Mouse (Mus musculus) liver (tissue): ENCODE data around the gene Rxfp2.
A peak's percentile ranks its signal among the peaks of the same experiment; 100 is the strongest.

Experiments used
- DNase-seq: peaks from one replicate; pipeline ENCODE4 v3.0.0-alpha.2; 2020; ENCODE audit warnings: mixed read lengths

Gene Rxfp2

DNA sequence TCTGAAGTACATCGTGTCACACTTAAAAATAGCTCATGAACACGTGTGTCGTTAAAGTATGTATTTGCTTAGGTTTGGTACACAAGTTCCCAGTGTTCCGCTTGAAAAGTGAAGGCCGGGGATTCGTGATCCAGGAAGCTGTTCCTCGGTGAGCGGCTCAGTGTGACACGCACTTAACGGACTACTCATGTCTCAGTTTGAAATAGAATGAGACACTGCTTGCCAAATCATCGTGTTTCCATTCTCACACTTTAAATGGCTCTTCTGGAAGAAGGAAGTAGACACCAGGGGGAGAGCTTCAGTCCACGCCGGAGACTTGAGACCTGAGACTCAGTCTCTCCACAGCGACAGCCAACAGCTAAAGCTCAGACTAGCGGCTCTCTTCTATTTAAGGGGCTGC is 28.0 kb downstream of the Rxfp2 start:
- DNase-seq: no peak

DNA sequence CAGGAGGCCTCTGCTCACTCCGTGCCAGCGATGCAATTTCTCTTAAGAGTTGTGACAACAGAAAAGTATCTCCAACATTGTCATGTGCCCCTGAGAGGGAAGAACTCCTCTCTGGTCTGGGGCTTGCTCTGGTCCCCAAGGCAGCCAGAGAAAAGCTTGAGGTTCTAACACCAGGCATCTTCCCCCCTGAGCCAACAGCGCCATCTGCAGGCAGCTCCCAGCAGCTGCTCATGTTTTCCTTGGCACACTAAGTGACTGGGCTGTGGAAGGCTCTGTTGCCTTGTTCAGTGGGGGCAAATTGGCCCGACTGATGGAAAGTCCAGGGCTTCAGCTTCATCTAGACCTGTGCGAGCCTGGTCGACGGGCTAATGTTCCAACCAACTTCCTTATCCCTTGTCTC is 31.5 kb downstream of the Rxfp2 start:
- peak; percentile 26 for DNase-seq

DNA sequence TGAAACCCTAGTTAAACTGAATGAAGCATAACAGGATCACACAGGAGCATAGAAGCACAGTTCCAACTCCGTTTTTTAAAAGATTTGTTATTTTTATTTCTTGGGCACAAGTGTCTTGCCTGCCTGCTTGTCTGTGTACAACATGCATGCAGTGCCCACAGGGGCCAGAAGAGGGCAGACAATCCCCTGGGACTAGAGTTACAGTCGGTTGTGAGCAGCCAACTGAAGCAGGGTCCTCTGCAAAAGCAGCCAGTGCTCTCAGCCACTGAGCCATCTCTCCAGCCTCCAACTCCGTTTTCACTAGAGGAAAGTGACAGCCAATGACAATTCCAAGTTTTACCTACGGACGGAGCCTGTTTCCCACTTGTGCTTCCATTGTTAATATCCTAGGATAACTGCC is 33.4 kb downstream of the Rxfp2 start:
- DNase-seq: peak; percentile 44

DNA sequence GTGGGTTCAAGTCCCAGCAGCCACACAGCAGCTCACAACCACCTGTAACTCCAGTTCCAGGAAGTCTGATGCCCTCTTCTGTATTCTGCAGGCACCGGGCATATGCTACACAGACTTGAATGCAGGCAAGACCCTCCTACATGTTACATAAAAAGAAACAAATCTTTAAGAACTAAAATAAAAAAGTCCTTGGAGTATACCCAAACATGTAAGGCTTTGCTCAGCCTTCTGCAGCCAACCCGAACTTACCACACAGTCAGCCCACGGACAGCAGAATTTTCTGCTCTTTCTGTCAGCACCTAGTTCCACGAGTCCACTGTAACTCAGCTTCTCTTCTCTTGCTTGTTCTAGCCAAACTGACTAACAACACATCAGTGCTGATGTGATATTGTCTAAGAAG is 34.8 kb downstream of the Rxfp2 start:
- no peak for DNase-seq

DNA sequence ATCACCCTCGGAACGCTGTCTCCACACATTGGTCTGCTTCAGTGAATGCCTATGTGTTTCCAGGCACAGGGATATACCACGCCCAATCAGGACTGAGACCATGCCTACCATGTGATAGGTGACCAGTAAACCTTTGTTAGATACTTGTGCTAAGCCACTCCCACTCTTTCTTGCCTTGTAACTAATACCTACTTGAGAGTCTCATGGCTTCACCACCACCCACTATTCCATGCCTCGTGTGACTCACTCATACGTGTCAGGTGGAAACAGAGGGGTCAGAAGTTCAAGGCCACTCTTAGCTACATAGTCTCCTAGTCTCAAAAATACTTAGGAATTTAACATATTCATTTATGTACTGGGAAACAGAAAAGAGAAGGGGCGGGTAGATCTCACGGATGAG is 35.5 kb downstream of the Rxfp2 start:
- DNase-seq: no peak

DNA sequence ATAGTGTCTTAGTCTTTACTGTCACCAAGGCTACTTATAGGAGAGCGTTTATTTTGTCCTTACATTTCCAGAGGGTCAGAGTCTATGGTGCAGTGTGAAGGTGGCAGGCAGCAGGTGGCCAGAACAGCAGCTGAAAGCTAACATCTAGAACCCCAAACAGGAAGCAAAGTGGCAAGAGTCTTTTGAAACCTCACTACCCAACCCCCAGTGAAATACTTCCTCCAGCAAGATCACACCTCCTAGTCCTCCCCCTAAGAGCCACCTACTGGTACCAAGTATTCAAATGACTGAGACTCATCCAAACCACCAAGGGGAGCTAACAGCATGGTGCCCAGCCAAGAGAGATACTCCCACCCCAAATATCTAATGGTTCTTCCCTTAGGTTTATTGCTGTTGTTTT is 36.8 kb downstream of the Rxfp2 start:
- no peak for DNase-seq

DNA sequence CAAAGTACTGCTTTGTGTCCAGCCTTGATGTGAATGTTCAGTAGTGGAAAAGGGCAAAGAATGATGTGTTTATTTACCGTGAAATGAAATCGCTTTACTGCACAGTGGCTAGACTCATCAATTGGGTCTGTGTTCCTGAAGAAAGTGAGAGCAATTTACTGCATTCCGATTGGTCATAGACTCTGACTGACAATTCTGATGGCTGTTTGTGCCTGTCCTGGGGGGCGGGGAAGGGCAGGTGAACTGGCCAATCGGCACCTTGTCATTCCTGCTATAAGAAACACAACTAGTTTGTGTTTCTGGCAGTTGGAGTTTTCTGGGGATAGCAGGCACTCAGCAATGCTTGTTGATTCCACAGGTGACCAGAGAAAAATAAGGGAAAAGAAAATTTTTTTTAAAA is 37.6 kb downstream of the Rxfp2 start:
- DNase-seq: no peak

DNA sequence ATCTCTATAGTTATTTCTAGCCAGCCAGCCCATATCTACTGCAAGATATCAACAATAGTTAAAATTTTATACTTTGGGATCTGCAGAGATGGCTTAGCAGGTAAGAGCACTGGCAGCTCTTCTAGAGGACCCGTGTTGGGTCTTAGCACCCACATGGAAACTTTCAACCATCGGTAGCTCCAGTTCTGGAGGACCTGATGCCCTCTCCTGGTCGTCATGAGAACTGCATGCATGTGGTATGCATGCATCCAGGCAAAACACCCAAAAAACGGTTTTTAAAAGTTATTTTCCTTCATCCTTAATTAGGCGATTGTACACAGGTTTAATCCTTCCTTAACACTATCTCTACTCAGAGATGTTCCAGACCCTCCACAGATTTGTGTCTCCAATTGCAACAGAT is 40.4 kb downstream of the Rxfp2 start:
- no peak for DNase-seq

DNA sequence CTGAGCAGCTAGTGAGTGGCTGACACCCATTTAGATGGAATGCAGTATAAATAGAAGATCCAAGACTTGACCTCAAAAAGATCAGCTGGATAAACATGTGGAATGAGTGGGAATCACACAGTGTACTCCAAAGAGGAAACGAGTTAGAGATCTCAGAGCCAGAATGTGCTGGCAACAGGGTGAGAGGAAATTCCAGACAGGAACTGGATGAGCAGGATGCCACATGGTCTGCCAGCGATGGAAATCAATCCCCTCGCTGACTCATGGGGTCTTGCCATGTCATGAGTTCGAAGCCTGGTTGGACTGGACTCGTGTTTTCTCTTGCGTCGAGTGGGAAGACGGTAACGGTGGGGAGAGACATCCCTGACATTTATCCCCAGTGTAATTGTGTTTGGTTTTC is 41.0 kb downstream of the Rxfp2 start:
- no peak for DNase-seq

DNA sequence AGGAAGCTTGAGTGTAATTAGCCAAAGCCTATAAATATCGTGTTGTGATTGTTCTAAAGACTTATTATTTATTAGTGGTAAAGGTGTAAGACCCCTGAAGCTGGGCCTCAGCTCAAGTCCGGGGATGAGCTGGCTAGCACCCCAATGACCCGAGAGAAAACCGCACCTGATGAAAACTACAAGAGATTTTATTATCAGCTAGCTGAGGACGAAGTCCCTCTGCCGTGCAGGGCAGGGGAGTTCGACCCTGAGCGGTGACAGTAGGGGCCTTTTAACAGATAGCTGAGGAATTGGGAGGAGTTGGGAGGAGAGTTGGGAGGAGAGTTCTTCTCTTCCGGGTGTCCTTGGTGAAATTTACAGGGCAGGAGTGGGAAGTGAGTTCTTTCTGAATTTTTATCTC is 42.6 kb downstream of the Rxfp2 start:
- DNase-seq: no peak

DNA sequence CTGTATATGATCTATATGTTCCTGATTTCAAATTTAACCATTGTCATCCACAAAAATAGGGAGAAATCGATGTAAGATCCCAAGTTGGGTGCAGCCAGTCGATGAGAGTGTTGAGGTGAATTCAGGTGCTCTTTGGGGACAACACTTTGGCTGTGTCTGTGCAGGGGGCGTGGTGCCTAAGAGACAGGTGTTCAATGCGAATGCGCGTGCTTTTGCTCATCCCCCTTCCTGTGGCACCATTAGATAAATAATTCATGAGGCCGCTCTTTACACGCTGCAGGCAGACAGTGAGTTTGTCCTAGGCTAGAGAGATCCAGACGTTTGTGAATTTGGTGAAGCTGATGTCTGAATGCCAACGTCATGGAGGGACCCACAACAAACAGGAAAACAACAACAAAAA is 45.8 kb downstream of the Rxfp2 start:
- DNase-seq: no peak

DNA sequence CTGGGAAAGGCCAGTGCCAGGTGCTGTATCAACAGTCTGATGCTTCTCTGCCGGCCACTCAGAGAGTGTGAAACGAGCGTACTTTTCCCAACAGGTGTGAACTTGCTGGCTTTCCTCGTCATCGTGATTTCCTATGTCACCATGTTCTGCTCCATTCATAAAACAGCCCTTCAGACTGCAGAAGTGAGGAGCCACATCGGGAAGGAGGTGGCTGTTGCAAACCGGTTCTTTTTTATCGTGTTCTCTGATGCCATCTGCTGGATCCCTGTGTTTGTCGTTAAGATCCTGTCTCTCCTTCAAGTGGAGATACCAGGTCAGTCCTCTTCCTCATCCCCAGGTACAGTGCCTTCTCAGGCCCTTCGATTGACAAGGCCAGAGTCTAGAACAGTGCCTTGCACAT is 51.6 kb downstream of the Rxfp2 start:
- DNase-seq: no peak

DNA sequence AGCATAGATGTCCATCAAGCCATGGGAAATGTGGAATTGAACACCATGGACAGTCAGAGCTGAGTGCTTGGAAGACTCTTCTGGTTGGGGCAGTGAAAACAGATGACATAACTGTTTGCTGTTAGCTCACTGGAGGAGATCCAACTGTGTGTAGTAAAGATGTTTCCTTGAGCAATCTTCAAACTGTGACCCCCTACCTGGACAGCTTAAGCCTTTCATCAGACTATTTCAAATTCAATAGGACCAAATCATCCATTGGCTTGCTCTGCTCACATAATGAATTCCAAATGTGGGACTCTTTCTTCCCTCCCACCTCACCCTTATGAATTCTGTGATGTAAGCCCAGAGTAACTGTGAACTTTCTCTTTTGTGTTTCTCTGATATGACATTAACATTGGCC is 53.3 kb downstream of the Rxfp2 start:
- DNase-seq: no peak

DNA sequence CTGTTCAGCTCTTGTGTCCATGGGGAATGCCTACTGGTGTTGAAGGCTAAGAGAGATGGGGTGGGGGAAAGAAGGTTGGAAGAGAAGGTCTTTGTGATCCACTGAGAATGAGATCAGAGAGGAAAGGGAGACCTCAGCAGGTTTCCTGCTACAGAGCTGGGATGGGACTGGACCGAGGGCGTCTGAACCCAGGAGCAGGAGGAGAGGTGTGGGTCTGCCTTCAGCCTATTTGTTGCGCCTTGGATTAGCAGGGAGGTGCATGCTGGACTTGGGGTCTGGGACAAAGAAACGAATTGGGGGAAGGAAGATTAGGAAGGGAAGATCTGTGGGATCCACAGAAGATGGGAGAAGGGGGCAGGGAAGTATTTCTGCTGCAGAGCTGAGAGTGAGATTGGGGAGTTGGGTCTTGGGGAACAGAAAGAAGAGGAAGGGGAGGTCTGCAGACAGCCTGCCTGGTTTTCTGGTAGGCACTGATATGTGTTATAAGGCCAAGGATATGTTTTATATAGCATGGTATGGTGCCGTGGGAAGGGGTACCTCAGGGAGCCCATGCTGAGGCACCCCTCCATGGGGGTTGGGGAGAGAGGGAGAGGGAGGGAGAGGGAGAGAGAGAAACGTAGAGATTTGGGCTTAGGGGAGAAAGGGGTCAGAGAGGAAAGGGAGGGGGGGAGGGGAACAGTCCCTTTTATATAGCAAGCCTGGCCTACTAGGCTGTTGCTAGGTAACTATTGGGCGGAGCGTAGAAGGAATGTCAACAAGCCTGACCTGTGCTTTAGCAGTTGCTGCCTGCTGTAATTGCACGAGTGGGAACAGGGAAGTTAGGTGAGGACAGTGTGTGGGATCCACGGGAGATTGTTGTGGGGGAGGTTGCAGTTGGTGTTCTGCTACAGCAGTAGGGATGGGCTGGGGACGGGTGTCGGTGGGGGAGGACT is 61.7 kb downstream of the Rxfp2 start:
- DNase-seq: no peak

DNA sequence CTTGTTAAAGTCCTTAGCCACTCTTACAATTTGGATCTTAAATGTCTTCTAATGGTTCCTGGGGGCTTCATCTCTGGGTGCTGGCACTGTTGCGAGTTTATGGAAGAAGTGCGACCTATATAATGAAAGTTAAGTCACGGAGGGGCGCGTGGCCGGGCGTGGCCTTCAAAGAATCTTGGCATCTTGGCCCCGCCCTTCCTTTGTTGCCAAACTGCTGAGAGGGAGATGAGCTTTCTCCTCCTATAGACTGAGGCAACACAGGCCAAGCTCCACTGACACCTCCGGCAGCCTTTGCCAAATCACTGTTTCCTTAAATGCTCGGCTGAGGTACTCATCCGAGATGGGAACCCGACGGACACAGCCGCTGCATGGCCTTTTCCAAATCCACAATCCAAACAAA is 64.2 kb downstream of the Rxfp2 start:
- no peak for DNase-seq

DNA sequence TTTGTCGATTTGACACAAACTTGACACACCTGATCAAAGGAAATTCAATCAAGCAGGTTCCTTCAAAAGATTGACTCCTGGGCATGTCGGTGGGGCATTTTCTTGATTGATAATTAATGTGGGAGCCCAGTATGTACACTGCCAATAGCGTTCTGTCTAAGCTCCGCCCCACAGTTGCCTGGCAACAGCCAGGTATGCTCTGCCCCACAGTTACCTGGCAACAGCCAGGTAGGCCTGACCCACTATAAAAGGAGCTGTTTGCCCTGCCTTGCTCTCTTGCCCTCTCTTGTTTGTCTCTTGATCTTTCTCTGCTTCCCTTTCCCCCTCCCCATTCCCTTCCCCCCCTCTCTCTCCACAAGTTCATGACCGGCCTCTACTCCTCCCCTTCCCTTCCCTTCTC is 64.7 kb downstream of the Rxfp2 start:
- DNase-seq: no peak

DNA sequence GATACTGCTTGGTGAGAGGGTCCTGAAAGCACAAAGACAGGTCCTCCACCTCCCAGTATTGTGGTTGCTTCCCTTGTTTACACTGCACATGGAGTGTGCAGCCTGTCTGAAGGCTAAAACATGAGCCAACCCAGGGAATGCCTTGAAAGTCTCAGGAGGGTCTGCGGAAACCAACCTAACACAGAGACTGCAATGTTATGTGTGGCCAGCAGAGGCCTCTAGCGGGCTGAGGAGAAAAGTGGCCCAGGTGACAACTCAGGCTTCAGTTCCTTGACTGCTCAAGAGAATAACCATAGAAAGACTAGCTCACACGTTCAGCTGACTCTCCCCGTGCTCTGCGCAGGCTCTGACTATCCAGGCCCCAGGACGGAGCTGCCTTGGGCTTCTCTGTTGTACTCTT is 79.1 kb downstream of the Rxfp2 start:
- peak; percentile 38 for DNase-seq

DNA sequence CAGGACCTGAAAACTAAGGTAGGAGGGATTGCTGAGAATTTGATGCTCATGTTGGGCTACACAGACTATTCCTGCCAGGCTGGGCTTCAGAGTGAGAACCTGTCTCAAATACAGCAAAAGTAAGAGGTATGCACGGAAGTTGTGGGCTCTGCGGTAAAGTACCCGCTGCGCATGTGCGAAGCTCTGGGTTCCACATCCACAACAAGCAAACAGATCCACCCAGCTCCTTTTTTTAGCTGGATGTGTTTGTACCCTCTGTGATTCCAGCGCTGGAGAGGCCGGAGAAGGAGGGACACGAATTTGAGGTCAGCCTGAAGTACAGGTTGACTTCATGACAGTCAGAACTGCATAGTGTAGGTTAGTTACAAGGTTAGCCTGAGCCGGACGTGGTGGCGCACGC is 80.3 kb downstream of the Rxfp2 start:
- no peak for DNase-seq

DNA sequence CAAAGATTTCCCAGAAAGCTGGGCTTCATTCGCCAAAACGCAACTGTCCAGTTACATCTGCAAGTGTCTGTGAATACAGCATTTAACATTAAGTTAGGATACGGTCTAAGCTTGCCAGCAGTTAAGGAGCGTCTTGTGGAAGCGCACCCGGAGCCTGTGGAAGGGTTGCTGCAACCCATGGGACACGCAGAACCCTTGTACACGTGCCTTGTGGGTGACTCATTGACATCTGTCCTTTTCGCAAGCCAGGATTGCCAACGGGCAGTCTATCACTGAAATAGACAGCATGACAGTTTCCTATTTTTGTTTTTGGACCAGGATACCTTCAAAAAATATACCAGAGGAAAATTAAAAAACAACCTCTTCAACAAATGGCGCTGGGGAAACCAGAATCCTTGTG is 83.3 kb downstream of the Rxfp2 start:
- DNase-seq: no peak

DNA sequence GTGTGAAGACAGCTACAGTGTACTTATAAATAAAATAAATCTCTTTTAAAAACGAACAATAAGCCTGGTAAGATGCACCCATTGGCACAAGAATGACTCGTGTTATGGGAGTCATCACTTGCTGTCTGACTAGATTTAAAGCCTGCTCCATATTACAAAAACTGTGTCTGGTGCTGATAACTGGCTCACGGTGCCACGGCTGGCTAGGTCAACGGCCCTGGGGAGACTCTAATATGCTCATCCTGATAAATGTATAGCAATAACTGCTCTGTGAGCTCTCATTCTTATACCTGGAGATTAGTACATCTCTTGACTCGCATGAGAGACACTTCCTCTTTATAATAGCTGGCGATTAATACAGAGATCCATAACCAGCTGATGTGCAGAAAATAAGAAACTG is 87.9 kb downstream of the Rxfp2 start:
- DNase-seq: no peak

DNA sequence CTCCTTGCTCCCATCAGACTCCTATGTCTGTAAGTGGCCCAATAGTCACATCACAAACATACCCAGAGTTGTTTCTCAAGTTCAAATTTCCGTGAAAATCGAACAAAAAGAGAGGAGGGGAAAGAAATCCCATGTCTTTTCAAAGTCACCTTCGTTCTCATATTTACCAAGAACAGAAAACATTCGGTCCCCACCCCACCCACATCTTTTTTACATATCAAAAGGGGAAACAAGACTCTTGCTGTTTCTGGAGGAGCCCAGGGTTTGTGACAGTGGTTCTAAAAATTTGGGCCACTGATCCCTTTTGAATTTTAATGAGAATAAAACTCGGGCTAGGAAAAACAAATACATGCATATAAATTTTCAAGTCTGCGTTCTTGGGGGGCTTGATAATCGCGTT is 92.8 kb downstream of the Rxfp2 start:
- DNase-seq: no peak

DNA sequence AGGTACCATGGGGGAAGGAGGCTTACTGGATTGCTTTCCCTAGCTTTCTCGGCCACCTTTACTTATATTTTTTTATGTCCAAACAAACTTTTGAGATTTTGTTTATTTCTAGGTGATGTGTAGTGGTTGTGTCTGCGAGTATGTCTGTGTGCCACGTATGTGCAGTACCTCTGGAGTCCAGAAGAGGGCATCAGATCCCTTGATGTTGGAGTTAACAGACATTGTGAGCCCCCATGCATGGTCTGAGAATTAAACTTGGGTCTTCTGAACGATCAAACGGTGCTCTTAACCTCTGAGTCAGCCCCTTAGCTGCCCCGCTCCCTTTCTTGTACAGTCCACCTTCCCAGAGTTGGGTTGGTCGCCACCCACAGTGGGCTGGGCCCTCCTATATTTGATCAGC is 95.5 kb downstream of the Rxfp2 start:
- DNase-seq: peak; percentile 53

DNA sequence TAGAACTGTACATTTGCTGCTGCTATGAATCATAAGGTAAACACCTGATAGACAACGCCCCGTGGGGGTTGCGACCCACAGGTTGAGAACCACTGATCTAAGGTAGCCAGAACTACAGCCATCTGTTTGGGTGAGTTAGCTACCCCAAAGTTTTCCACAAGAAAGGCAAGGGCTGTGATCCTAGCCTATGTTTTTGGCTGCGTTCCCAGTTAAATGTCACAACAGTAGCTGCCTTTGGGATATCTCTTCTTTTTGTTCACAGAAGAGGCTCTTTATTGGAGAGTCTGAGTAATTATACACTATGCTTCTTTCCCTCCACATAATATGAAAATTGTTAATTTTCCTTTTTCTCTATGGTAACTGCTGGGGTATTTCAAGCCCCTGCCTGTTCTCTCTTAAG is 96.3 kb downstream of the Rxfp2 start:
- no peak for DNase-seq

DNA sequence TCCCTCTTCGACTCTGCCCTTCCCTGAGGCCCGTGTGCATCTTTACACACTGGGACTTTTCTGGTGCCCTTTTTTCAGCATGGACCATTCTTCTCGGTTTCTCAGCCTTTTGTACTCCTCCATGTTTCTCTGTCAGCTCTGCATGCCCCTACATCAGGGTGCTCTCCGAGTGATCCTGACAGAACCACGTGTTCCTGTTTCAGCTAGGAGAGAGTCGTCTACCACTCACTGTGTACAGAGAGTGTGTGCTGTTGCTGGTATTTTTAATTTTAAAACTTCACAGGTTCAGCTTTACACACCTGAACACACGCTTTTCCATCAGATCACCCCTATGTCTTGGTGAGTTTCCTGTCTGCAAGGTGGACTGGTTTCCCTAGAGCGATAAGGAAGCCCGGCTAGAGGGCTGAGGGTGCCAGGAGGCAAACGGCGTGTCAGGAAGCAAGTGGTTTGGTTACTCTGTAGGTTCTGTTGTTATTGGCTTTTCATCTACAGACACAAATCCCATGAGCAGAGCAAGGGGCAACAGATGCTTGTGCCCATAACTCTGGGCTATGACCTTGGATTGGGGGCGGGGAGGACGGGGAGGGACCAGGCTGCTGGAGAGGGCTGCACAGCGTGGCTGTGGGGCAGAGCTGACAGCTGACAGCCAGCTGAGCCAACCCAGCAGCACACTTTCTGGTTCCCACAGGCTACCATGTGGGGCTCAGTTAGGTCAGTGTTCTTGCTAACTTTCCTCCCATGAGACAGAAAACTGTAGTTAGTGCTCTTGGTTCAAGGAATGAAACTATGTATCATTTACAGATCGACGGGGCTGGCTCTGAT is 97.0 kb downstream of the Rxfp2 start:
- peak; percentile 18 for DNase-seq
